Mouse (Mus musculus): ENCODE measurements around the gene Usp1.
"Not testable (repeated sequence)": the region's sequence is repeated elsewhere in the genome, so short reads cannot be mapped to it uniquely, and the experiment has no call there.

Gene Usp1

GRCm38 (mm10) chr4:98979976-98980375 lies 56.4 kb downstream of the Usp1 start:
- not testable (repeated sequence) for DNase-seq (ENCODE audit: low read depth, low spot score)

GRCm38 (mm10) chr4:98984701-98985100 lies 61.1 kb downstream of the Usp1 start:
- DNase-seq (ENCODE audit: low read depth, low spot score) = no peak
